Mouse (Mus musculus) lung, postnatal 0 days (tissue): ENCODE data around the gene Nfkbie.

ENCODE experiments used
- CTCF ChIP-seq: IDR thresholded peaks from 2 replicates; pipeline ENCODE4 v1.5.1; 2016; ENCODE audit warnings: antibody characterized with exemption, mild to moderate bottlenecking
- EP300 ChIP-seq: IDR thresholded peaks from 2 replicates; pipeline ENCODE4 v1.6.1; 2016; ENCODE audit warnings: antibody characterized with exemption, mild to moderate bottlenecking, control low read depth

DNA sequence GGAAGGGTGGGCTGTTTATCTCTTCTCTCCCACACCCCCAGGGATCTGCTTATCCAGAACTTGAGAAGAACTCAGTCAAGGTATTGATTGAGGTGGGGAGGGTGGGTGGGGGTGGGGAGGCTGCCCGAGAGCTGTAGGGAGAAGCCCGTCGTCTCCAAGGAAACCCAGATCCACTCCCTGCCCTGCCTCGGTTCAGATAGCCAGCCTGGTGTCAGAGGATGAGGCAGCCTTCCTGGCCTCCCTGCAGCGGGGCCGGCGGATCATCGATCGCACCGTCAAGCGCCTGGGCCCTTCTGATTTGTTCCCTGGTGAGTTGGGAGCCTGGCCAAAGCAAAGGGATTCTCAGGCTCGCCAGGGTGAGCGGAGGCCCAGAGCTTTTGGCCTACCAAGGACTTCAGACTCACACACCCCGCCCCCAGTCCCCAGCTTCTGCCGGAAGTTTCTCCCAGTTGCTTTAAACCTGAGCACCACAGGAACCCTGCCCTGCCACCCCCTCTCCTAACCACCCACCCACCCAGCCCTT is 40.2 kb upstream of the Nfkbie start:
- TF ChIP-seq CTCF = no peak
- TF ChIP-seq EP300 = no peak
